Mouse (Mus musculus): ENCODE measurements at regions not wholly inside any gene's neighbourhood (a gene's known extent, or its start where the extent isn't known, plus 50 kb on each side); places are given as distances from the start of the nearest gene placed in this dataset.

DNA sequence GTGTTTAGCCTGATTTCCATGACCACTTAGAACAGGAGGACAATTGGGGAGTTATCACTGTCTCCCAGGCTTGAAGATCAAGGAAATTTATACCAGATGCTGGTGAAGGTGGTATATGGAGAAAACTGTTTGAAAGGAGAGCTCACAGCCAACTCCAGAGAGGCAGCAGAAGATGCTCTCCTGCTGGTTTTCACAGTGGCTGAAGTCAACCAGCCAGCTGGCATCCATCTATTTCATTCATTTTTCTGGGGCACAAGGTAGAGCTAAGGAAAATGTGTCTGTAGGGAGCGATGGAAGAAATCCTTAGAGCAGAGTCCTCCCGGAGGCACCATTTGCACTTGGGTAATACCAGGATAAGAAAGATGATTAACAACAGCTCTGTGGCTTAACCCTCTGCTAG lies 63.1 kb upstream of the Gls start:
- TF ChIP-seq CTCF (IDR thresholded peaks at IDR 0.05) (no peak), EP300 (IDR thresholded peaks at IDR 0.05) (no peak)

Measured in lung, postnatal 0 days (tissue).